Mouse (Mus musculus): Measurements from ENCODE around the gene Gm20388. TPM values are rescaled to one million over a fixed set of nuclear protein-coding genes. Genes with fewer than 3 reads are reported as not detected.

The Gm20388 gene
- polyA plus RNA-seq, 1 experiment from 2014 or later = not detected

DNA sequence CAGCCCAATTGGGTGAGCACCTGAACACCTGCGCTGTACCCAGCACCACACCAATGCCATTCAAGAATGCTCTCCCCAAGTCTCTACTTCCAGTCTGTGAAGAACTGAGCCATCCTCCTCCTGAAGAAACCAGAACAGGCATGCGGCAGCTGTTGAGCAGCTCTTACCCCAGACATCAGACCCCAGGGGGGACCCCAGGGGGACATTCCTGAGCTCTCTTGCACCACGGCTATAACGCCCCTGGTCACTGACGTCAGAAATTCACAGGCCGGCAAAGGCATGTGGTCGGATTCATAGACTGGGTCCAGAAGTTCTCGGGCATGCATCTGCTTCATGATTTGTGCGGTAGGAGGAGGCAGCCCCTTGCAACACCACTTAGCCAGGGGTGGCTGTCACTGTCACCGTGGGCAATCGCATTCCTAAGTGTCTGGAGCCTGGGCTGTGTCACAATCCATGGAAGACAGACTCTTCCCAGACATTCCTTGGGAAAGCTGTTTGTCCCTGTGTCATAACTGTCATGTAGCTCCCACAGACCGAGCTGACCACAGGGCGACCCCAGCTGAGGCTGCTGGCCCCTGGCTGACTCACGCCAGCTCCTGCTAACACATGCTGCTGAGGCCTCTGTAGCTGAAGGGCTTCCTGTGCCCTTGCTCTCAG lies 2256.7 kb downstream of the Gm20388 start:
- no peak overlapping the region for H3K27ac ChIP-seq (replicated peaks)
- H3K4me3 ChIP-seq = no peak overlapping the region
- no peak overlapping the region for H3K9ac ChIP-seq
- no peaks in the 10 kb centered on the region for H3K9me3 ChIP-seq
- H3K27me3 ChIP-seq (replicated peaks) = peaks cover 16% of the 10 kb centered on the region
- WGBS = 41% methylated on average over 14 of the region's 14 CpGs
- peaks cover 7% of the 10 kb centered on the region for H3K4me1 ChIP-seq
- H3K36me3 ChIP-seq = no peaks in the 10 kb centered on the region
- no peak for ATAC-seq (ENCODE audit: extremely low read depth, insufficient number of reproducible peaks, low FRiP score, low TSS enrichment)
- H3K4me2 ChIP-seq = no peak overlapping the region

DNA sequence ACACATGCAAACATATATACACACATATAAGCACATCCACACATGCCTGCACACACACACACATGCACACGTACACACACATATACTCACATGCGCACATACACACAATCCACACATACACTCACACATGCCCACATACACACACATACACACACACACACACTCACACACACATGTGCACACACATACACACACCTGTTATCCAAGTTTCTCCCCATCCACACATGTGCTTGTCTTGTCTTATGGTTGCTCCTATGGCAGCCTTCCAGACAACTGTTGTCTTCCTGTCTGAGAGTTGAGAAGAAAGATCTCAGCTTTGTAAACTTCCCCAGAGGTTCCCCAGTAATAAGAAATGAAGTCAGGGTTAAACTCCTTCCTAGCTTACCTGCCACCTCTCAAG lies 2258.8 kb downstream of the Gm20388 start:
- Histone ChIP-seq H3K27me3 (replicated peaks) (peaks cover 21% of the 10 kb centered on the region), H3K4me2 (no peak overlapping the region), H3K4me3 (no peak overlapping the region), H3K4me1 (peaks cover 12% of the 10 kb centered on the region), H3K36me3 (no peaks in the 10 kb centered on the region), H3K9ac (no peak overlapping the region), H3K9me3 (no peaks in the 10 kb centered on the region), H3K27ac (replicated peaks) (no peak overlapping the region)
- WGBS = 92% methylated on average over 2 of the region's 2 CpGs
- ATAC-seq (ENCODE audit: extremely low read depth, insufficient number of reproducible peaks, low FRiP score, low TSS enrichment) = no peak

DNA sequence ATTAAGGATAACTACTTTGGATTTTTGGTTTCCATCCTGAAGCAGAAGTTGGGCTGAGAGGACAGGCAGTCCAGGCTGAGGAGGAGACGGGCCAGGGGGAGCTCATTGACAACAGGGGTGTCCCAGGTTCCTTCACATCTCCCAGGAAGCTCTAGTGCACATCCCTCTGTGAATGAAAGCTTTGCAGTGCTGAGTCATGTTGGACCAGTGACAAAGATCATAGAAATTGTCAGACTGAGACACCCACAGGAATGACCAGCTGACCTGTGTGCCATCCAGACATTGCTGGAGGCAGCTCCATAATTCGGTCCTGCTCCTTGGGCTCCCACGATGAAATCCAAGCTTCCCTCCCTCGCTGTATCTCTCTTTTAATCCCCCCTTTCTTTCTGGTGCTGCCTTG lies 2261.2 kb downstream of the Gm20388 start:
- no peak overlapping the region for H3K4me3 ChIP-seq
- peaks cover 21% of the 10 kb centered on the region for H3K27me3 ChIP-seq (replicated peaks)
- H3K9ac ChIP-seq = no peak overlapping the region
- no peaks in the 10 kb centered on the region for H3K9me3 ChIP-seq
- H3K4me2 ChIP-seq = no peak overlapping the region
- 80% methylated on average over 4 of the region's 4 CpGs for WGBS
- H3K27ac ChIP-seq (replicated peaks) = no peak overlapping the region
- H3K36me3 ChIP-seq = no peaks in the 10 kb centered on the region
- peaks cover 12% of the 10 kb centered on the region for H3K4me1 ChIP-seq
- no peak for ATAC-seq (ENCODE audit: extremely low read depth, insufficient number of reproducible peaks, low FRiP score, low TSS enrichment)

DNA sequence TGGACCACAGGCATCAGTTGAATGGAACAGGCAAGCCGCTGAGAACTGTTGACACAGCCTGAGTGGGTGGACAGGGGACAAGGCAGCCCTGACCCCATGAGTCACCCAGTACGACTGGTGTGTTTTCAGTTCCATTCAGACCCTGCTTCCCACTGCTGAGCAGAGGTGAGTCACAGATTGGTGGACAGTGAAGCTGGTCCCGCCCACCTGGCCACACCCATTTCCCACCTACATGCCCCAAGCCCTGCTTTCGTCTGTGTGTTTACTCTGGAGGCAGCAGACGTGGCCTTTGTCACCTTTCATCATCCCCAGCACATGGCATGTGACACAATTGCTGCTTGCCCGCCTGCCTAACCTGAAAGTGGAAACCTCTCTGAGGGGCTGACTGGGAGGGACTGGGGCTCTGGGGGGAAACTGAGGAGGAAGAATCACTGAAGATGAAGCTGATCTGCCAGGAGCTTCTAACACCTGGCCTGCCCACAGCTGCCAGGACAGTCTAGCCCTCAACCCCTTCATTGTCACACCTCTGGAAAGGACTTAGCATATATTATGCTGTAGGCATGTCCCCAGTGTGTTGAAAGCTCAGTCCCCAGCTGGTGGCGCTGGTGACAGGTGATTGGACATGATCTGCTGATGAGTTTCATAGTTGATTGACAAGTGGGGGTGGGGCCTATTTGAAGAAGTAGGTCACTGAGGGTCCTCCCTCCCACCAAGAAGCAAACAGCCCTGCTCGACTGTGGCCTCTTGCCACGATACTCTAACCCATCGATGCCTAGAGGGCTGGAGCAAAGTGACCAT lies 2263.7 kb downstream of the Gm20388 start:
- Histone ChIP-seq H3K4me3 (no peak overlapping the region), H3K4me1 (0 out of 2 replicates have a peak, but pooled peaks cover 5% of the 10 kb centered on the region), H3K27ac (replicated peaks) (no peak overlapping the region), H3K9ac (no peak overlapping the region), H3K27me3 (replicated peaks) (peaks cover 35% of the 10 kb centered on the region), H3K9me3 (no peaks in the 10 kb centered on the region), H3K36me3 (no peaks in the 10 kb centered on the region), H3K4me2 (no peak overlapping the region)
- 37% methylated on average over 10 of the region's 10 CpGs for WGBS
- no peak for ATAC-seq (ENCODE audit: extremely low read depth, insufficient number of reproducible peaks, low FRiP score, low TSS enrichment)

DNA sequence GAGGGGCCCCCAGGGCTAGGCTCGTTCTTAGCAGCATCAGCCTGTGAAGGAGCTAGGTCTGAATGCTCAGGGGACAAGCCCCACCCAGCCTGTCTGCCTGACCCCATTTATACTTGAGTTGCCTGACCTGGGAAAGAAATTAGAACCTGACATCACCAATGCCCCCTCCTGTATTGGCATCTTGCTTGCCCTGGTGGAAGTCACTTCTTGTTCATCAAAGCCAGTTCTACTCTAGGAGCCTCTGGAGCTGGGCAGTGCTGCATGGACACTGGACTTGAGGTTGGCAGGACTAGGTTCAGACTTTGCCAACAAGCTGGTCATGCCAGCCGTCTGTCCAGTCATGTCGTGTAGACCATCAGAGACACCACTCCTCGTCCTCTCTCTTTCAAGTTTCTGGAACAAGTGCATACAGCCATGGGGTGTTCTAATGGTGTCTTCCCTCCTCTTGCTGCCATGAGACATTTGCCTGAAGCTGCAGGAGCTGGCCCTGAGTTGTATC lies 2267.8 kb downstream of the Gm20388 start:
- H3K4me2 ChIP-seq = no peak overlapping the region
- no peaks in the 10 kb centered on the region for H3K9me3 ChIP-seq
- WGBS = 76% methylated on average over 4 of the region's 4 CpGs
- H3K4me1 ChIP-seq = peaks cover 33% of the 10 kb centered on the region
- H3K4me3 ChIP-seq = no peak overlapping the region
- no peak for ATAC-seq (ENCODE audit: extremely low read depth, insufficient number of reproducible peaks, low FRiP score, low TSS enrichment)
- no peak overlapping the region for H3K27ac ChIP-seq (replicated peaks)
- peaks cover 20% of the 10 kb centered on the region for H3K27me3 ChIP-seq (replicated peaks)
- H3K9ac ChIP-seq = no peak overlapping the region
- no peaks in the 10 kb centered on the region for H3K36me3 ChIP-seq

DNA sequence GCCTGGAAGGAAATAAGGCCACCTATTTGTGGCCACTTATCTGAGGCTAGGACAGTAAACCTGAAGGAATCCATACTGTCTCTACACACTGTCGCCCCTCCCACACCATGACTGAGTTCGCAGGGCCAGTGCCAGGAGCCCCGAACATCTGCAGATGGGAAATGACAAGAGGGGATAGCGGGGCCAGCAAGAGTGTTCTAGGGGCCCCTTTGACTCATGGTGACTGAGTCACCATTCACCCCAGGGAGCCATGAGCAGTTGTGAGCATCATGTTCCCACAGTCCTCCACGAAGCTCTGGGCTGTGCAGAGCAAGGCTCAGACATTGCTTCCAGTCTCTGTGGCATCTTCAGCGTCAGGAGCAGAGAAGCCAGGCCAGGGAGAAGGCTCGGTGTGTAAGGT lies 2268.7 kb downstream of the Gm20388 start:
- WGBS = 76% methylated on average over 7 of the region's 7 CpGs

DNA sequence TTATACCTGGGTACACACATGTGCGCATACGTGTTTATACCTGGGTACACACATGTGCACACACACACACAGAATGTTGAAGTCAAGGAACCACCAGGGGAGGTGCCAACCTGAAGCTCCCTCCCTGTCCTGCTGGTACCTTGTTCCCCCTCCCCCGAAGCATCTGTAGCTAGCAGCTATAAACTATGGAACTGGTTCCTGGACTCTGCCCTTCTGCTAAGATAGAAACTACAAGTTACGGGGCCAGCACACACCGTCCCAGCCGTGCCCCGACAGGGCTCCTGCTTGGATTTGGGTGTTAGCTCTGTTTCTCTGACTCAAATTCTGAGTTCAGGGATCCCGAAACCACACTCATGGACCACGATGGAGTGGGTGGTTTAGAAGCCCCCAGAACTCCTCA lies 2269.5 kb downstream of the Gm20388 start:
- ATAC-seq (ENCODE audit: extremely low read depth, insufficient number of reproducible peaks, low FRiP score, low TSS enrichment) = no peak

More for the DNA sequence above, 2268.7 kb downstream of the Gm20388 start:
- Histone ChIP-seq H3K4me1 (peaks cover 30% of the 10 kb centered on the region), H3K9me3 (no peaks in the 10 kb centered on the region), H3K4me2 (no peak overlapping the region), H3K4me3 (no peak overlapping the region), H3K27ac (replicated peaks) (no peak overlapping the region), H3K27me3 (replicated peaks) (peaks cover 16% of the 10 kb centered on the region), H3K36me3 (no peaks in the 10 kb centered on the region), H3K9ac (no peak overlapping the region)
- no peak for ATAC-seq (ENCODE audit: extremely low read depth, insufficient number of reproducible peaks, low FRiP score, low TSS enrichment)

DNA sequence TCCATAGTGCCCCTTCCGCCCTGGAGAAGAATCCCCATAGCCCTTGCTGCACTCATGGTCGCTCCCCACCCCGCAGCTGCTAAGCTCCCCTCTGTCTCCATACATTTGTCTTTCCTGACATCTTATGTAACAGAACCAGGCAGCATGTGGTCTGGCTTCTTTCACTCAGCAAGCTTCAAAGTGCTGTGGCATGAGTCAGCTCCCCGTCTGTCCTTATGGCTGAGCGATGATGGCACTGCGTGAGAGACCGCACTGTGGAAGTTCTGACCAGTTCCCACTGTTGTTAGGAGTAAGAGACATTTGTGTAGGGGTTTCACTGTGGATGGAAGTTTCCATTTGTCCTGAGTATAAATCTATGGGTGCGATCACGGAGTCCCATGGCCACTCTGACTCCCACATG lies 2270.8 kb downstream of the Gm20388 start:
- 30% methylated on average over 9 of the region's 9 CpGs for WGBS
- no peaks in the 10 kb centered on the region for H3K9me3 ChIP-seq
- H3K4me2 ChIP-seq = peak overlapping the region; percentile 16
- H3K4me1 ChIP-seq = peaks cover 30% of the 10 kb centered on the region
- H3K36me3 ChIP-seq = no peaks in the 10 kb centered on the region
- no peak overlapping the region for H3K9ac ChIP-seq
- H3K4me3 ChIP-seq = no peak overlapping the region
- H3K27me3 ChIP-seq (replicated peaks) = peaks cover 15% of the 10 kb centered on the region
- H3K27ac ChIP-seq (replicated peaks) = peak overlapping the region; percentile 72
- ATAC-seq (ENCODE audit: extremely low read depth, insufficient number of reproducible peaks, low FRiP score, low TSS enrichment) = no peak

More for the DNA sequence above, 2269.5 kb downstream of the Gm20388 start:
- Histone ChIP-seq H3K27me3 (replicated peaks) (peaks cover 15% of the 10 kb centered on the region), H3K9ac (no peak overlapping the region), H3K4me3 (no peak overlapping the region), H3K4me2 (no peak overlapping the region), H3K27ac (replicated peaks) (no peak overlapping the region), H3K4me1 (peaks cover 30% of the 10 kb centered on the region), H3K36me3 (no peaks in the 10 kb centered on the region), H3K9me3 (no peaks in the 10 kb centered on the region)
- 87% methylated on average over 9 of the region's 9 CpGs for WGBS

DNA sequence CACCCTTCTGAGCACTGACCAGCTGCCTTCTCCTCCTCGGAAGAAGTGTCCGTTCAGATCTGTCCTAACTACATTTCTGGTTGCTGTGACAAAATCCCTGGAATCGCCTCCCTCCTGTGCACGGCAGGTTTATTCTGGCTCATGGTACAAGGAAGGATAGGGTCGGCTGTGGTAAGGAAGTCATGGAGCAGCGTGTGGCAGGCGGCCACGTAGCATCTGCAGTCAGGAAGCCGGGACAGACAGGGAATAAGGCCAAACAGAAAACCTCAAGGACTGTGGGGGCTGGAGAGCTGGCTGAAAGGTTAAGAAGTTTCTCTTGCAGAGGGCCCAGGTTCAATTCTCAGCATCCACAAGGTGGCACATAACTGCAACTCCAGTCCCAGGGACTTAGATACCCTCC lies 2271.3 kb downstream of the Gm20388 start:
- ATAC-seq (ENCODE audit: extremely low read depth, insufficient number of reproducible peaks, low FRiP score, low TSS enrichment) = no peak
- Histone ChIP-seq H3K36me3 (no peaks in the 10 kb centered on the region), H3K4me1 (peaks cover 31% of the 10 kb centered on the region), H3K27ac (replicated peaks) (peak overlapping the region; percentile 72), H3K4me3 (no peak overlapping the region), H3K9ac (no peak overlapping the region), H3K9me3 (no peaks in the 10 kb centered on the region), H3K4me2 (peak overlapping the region; percentile 16), H3K27me3 (replicated peaks) (peaks cover 15% of the 10 kb centered on the region)
- WGBS = 38% methylated on average over 9 of the region's 9 CpGs

DNA sequence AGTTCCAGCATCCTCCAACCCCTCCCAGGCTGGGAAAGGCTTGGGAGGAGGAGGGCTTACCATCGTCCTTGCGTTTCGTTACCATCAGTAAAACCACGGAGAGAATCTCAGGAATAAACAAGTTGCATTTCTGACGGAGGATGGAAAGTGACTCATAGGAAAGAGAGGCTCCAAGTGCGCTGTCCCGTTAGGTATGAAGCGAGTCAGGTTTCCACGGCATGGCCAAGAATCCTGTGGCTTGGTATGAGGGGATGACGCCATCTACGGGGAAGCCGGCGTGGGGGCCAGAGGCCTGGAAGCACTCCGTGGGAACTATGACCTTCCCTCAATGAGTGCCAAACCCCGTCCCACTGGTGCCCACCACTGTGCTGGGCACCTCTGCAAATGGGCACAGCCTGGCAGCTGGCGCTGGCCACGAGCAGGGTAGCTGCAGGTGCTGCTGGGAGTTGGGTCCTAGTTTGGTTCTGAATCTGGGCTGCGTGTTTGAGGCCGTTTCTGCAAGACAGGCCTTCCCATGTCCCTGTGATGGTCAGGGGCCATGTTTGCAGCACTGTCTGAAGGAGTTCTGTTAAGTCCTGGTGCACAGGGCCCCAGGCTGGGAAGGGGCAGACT lies 2275.8 kb downstream of the Gm20388 start:
- ATAC-seq (ENCODE audit: extremely low read depth, insufficient number of reproducible peaks, low FRiP score, low TSS enrichment) = no peak
- Histone ChIP-seq H3K27ac (replicated peaks) (no peak overlapping the region), H3K4me1 (peaks cover 41% of the 10 kb centered on the region), H3K4me2 (no peak overlapping the region), H3K4me3 (no peak overlapping the region), H3K36me3 (no peaks in the 10 kb centered on the region), H3K27me3 (replicated peaks) (peaks cover 3% of the 10 kb centered on the region; the same call in 1 of the 2 replicates), H3K9ac (no peak overlapping the region), H3K9me3 (no peaks in the 10 kb centered on the region)
- WGBS = 83% methylated on average over 19 of the region's 19 CpGs

DNA sequence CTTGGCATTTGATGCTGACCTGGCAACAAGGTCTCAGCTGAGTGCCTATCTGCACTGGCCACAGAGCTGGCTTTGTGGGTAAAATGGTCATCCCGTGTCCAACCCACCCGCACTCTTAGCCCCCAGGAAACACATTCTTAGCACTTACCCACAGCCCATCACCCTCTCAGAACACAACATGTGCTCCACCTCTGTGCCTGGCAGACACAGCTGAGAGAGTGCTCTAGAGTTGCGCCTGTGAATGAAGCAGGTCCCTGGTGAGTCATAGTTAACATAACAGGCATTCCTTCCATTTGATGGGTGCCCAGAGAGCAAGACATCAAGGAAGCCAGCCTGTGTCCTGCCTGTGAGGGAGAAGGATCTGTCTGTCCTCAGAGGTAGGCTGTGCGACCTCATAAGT lies 2276.6 kb downstream of the Gm20388 start:
- Histone ChIP-seq H3K4me3 (no peak overlapping the region), H3K4me2 (no peak overlapping the region), H3K9ac (no peak overlapping the region), H3K4me1 (peaks cover 39% of the 10 kb centered on the region), H3K9me3 (no peaks in the 10 kb centered on the region), H3K36me3 (no peaks in the 10 kb centered on the region), H3K27me3 (replicated peaks) (peaks cover 3% of the 10 kb centered on the region; the same call in 1 of the 2 replicates), H3K27ac (replicated peaks) (no peak overlapping the region)
- ATAC-seq (ENCODE audit: extremely low read depth, insufficient number of reproducible peaks, low FRiP score, low TSS enrichment) = no peak
- 43% methylated on average over 4 of the region's 4 CpGs for WGBS

All from heart, embryonic 13.5 days (tissue).